10 mouse cellular contexts compared by ENCODE assay signal in genomic region chr19:40426103-40426960, GRCm38 (mm10).
DNase-seq lines count a peak whose midpoint lies in the region; ATAC-seq lines count a peak whose summit lies in the region.
"Had no signal": no experiment of that assay in that cellular context is flagged by ENCODE, and none has a peak within 500 bp of the region (broad histone marks: within the 10 kb centered on the region; RNA-seq: fewer than 3 reads in every experiment).

No protein-coding gene starts in this region.

- no peak overlapping the region for H3K9ac ChIP-seq in hindbrain, embryonic 11.5 days (ENCODE audit: low read depth, low read length)
- H3K9ac ChIP-seq in limb, embryonic 12.5 days (replicated peaks), result no peak overlapping the region
- H3K9ac ChIP-seq: liver, embryonic 13.5 days had no signal

- no peak for ATAC-seq in hindbrain, embryonic 11.5 days (ENCODE audit: low FRiP score)
- ATAC-seq in erythroid progenitor cell, adult 5-6 weeks (replicated peaks; ENCODE audit: low FRiP score, poor library complexity, severe bottlenecking), result 0 out of 2 replicates have a peak, but pooled peaks have one; percentile 34
- peak; percentile 73; the same call in 1 of the 2 replicates for ATAC-seq in limb, embryonic 12.5 days (ENCODE audit: insufficient number of reproducible peaks, insufficient read depth, low FRiP score, low TSS enrichment, low read depth)
- no peak for ATAC-seq in megakaryocyte, adult 5-6 weeks (ENCODE audit: poor library complexity, severe bottlenecking)

- 78% methylated on average over 16 of the region's 16 CpGs for WGBS in hindbrain, embryonic 10.5 days
- WGBS in hindbrain, embryonic 11.5 days, result 85% methylated on average over 16 of the region's 16 CpGs
- WGBS in limb, embryonic 12.5 days, result 77% methylated on average over 16 of the region's 16 CpGs

- H3K4me2 ChIP-seq in hindbrain, embryonic 11.5 days (replicated peaks; ENCODE audit: low read depth, low read length), result no peak overlapping the region
- H3K4me2 ChIP-seq in limb, embryonic 12.5 days, result no peak overlapping the region
- H3K4me2 ChIP-seq: liver, embryonic 13.5 days had no signal

- peak overlapping the region; percentile 69 for H3K27ac ChIP-seq in hindbrain, embryonic 10.5 days
- H3K27ac ChIP-seq in hindbrain, embryonic 11.5 days (ENCODE audit: low read depth, low read length), result no peak overlapping the region
- H3K27ac ChIP-seq in limb, embryonic 12.5 days, result peak overlapping the region; percentile 91
- H3K27ac ChIP-seq: liver, embryonic 13.5 days had no signal

- H3K9me3 ChIP-seq in hindbrain, embryonic 10.5 days, result no peaks in the 10 kb centered on the region
- H3K9me3 ChIP-seq in hindbrain, embryonic 11.5 days (ENCODE audit: control insufficient read depth, low read length), result no peaks in the 10 kb centered on the region
- no peaks in the 10 kb centered on the region for H3K9me3 ChIP-seq in limb, embryonic 12.5 days
- H3K9me3 ChIP-seq: liver, embryonic 13.5 days had no signal

- H3K27me3 ChIP-seq in hindbrain, embryonic 10.5 days (ENCODE audit: insufficient read depth, poor library complexity, severe bottlenecking), result no peaks in the 10 kb centered on the region
- H3K27me3 ChIP-seq in hindbrain, embryonic 11.5 days (ENCODE audit: control insufficient read depth, insufficient read depth, low read length), result no peaks in the 10 kb centered on the region
- H3K27me3 ChIP-seq in limb, embryonic 12.5 days, result no peaks in the 10 kb centered on the region
- H3K27me3 ChIP-seq: liver, embryonic 13.5 days had no signal

- DNase-seq in hindbrain, embryonic 10.5 days (ENCODE audit: low spot score), result no peak
- no peak for DNase-seq in hindbrain, embryonic 11.5 days (ENCODE audit: low spot score)
- DNase-seq in brain, adult 2 months (ENCODE audit: low read depth, low spot score), result peak; percentile 39
- no peak for DNase-seq in spleen, adult 12 weeks (ENCODE audit: low spot score)
- no peak for DNase-seq in thymus, postnatal 10 days (ENCODE audit: low spot score in 2 of 2)
- DNase-seq: kidney, adult 9 months; liver, embryonic 13.5 days had no signal

- H3K4me1 ChIP-seq in hindbrain, embryonic 10.5 days (replicated peaks), result peaks cover 27% of the 10 kb centered on the region
- H3K4me1 ChIP-seq in hindbrain, embryonic 11.5 days (replicated peaks; ENCODE audit: control insufficient read depth, insufficient read depth, low read length), result 0 out of 2 replicates have a peak, but pooled peaks cover 3% of the 10 kb centered on the region
- H3K4me1 ChIP-seq in limb, embryonic 12.5 days (replicated peaks), result peaks cover 20% of the 10 kb centered on the region

- no peak overlapping the region for H3K4me3 ChIP-seq in hindbrain, embryonic 10.5 days
- H3K4me3 ChIP-seq in hindbrain, embryonic 11.5 days (ENCODE audit: low read depth, low read length), result no peak overlapping the region
- no peak overlapping the region for H3K4me3 ChIP-seq in limb, embryonic 12.5 days (replicated peaks)
- H3K4me3 ChIP-seq: liver, embryonic 13.5 days had no signal

- H3K36me3 ChIP-seq in hindbrain, embryonic 10.5 days, result no peaks in the 10 kb centered on the region
- no peaks in the 10 kb centered on the region for H3K36me3 ChIP-seq in hindbrain, embryonic 11.5 days (ENCODE audit: control insufficient read depth, insufficient read depth, low read length)
- no peaks in the 10 kb centered on the region for H3K36me3 ChIP-seq in limb, embryonic 12.5 days
- H3K36me3 ChIP-seq: liver, embryonic 13.5 days had no signal

Comparison
In these comparisons a context has a peak if more than half of its experiments do, and no peak if none do; other contexts are left out.
1. ATAC-seq: peak in erythroid progenitor cell, adult 5-6 weeks (single experiment) and limb, embryonic 12.5 days (single experiment); none in hindbrain, embryonic 11.5 days (single experiment) and megakaryocyte, adult 5-6 weeks (single experiment).